Mouse (Mus musculus): ENCODE data around the gene Hivep2.
A peak's percentile ranks its signal among the peaks of the same experiment; 100 is the strongest.

The Hivep2 gene

GRCm38 (mm10) chr10:14019198-14019597, 53.3 kb downstream of the Hivep2 start:
- no peak for DNase-seq (ENCODE audit: low spot score in 2 of 2)

GRCm38 (mm10) chr10:14020253-14020652, 54.4 kb downstream of the Hivep2 start:
- DNase-seq (ENCODE audit: low spot score in 2 of 2), result no peak

GRCm38 (mm10) chr10:14024971-14025370, 59.1 kb downstream of the Hivep2 start:
- no peak for DNase-seq (ENCODE audit: low spot score in 2 of 2)

GRCm38 (mm10) chr10:14027751-14028150, 61.9 kb downstream of the Hivep2 start:
- DNase-seq (ENCODE audit: low spot score in 2 of 2), result no peak

- no peak for DNase-seq (ENCODE audit: low spot score in 2 of 2)
These were observed 63.1 kb downstream of the Hivep2 start for GRCm38 (mm10) chr10:14028956-14029355.

- no peak for DNase-seq (ENCODE audit: low spot score in 2 of 2)
These were observed 64.7 kb downstream of the Hivep2 start for GRCm38 (mm10) chr10:14030458-14031035.

- no peak for DNase-seq (ENCODE audit: low spot score in 2 of 2)
These were observed 66.7 kb downstream of the Hivep2 start for GRCm38 (mm10) chr10:14032532-14032931.

- no peak for DNase-seq (ENCODE audit: low spot score in 2 of 2)
These were observed 68.2 kb downstream of the Hivep2 start for GRCm38 (mm10) chr10:14034046-14034445.

GRCm38 (mm10) chr10:14034790-14035189, 68.9 kb downstream of the Hivep2 start:
- no peak for DNase-seq (ENCODE audit: low spot score in 2 of 2)

- DNase-seq (ENCODE audit: low spot score in 2 of 2), result no peak
These were observed 69.7 kb downstream of the Hivep2 start for GRCm38 (mm10) chr10:14035607-14036006.

- DNase-seq (ENCODE audit: low spot score in 2 of 2), result no peak
These were observed 70.6 kb downstream of the Hivep2 start for GRCm38 (mm10) chr10:14036472-14036871.

GRCm38 (mm10) chr10:14037977-14038489, 72.2 kb downstream of the Hivep2 start:
- DNase-seq (ENCODE audit: low spot score in 2 of 2), result no peak

GRCm38 (mm10) chr10:14040716-14041470, 75.0 kb downstream of the Hivep2 start:
- DNase-seq (ENCODE audit: low spot score in 2 of 2), result no peak

GRCm38 (mm10) chr10:14041606-14042005, 75.7 kb downstream of the Hivep2 start:
- no peak for DNase-seq (ENCODE audit: low spot score in 2 of 2)

GRCm38 (mm10) chr10:14042539-14043348, 76.9 kb downstream of the Hivep2 start:
- peak in 1 of 2 experiments; percentile 37 for DNase-seq (ENCODE audit: low spot score in 2 of 2)

- DNase-seq (ENCODE audit: low spot score in 2 of 2), result no peak
These were observed 77.5 kb downstream of the Hivep2 start for GRCm38 (mm10) chr10:14043349-14043710.

GRCm38 (mm10) chr10:14044046-14044782, 78.3 kb downstream of the Hivep2 start:
- DNase-seq (ENCODE audit: low spot score in 2 of 2), result peak in 1 of 2 experiments; percentile 48

GRCm38 (mm10) chr10:14044783-14045392, 79.0 kb downstream of the Hivep2 start:
- peak; percentile 67 to 72 for DNase-seq (ENCODE audit: low spot score in 2 of 2)

- DNase-seq (ENCODE audit: low spot score in 2 of 2), result peak; percentile 88 to 89
These were observed 79.9 kb downstream of the Hivep2 start for GRCm38 (mm10) chr10:14045745-14046144.

GRCm38 (mm10) chr10:14046171-14046651, 80.3 kb downstream of the Hivep2 start:
- DNase-seq (ENCODE audit: low spot score in 2 of 2), result peak; percentile 29 to 52

- peak; percentile 36 to 64 for DNase-seq (ENCODE audit: low spot score in 2 of 2)
These were observed 81.1 kb downstream of the Hivep2 start for GRCm38 (mm10) chr10:14046935-14047334.
